ENCODE assay signal across 14 mouse cellular contexts in genomic region chr3:27478563-27479156, GRCm38 (mm10).
DNase-seq lines count a peak whose midpoint lies in the region; ATAC-seq and TF ChIP-seq lines count a peak whose summit lies in the region.
"Had no signal": no experiment of that assay in that cellular context is flagged by ENCODE, and none has a peak within 500 bp of the region (broad histone marks: within the 10 kb centered on the region; RNA-seq: fewer than 3 reads in every experiment).

No protein-coding gene starts in this region.

- 86% methylated on average over 16 of the region's 16 CpGs for WGBS in heart, embryonic 16.5 days
- WGBS in midbrain, postnatal 0 days = 74% methylated on average over 16 of the region's 16 CpGs

- DNase-seq in cerebellum, postnatal 10 days = peak; percentile 81 to 88
- DNase-seq in cerebellum, adult 11-12 months = no peak
- no peak for DNase-seq in heart, adult 9 months (ENCODE audit: low spot score in 2 of 2)
- peak; percentile 39 for DNase-seq in right cerebral cortex, adult 18-20 months
- DNase-seq in right cerebral cortex, postnatal 14 days = no peak
- DNase-seq in midbrain, postnatal 0 days (ENCODE audit: low spot score) = peak; percentile 76
- DNase-seq in embryo, embryonic 9.5 days (ENCODE audit: extremely low spot score) = no peak
- DNase-seq: gastrocnemius, postnatal 25 days; kidney, postnatal 36 days; thymus, adult 2 months had no signal

- 0 out of 2 replicates have a peak, but pooled peaks cover 1% of the 10 kb centered on the region for H3K9me3 ChIP-seq in heart, embryonic 16.5 days (replicated peaks; ENCODE audit: control insufficient read depth, low read length)
- H3K9me3 ChIP-seq in midbrain, postnatal 0 days (ENCODE audit: low read length) = no peaks in the 10 kb centered on the region
- H3K9me3 ChIP-seq: G1E; intestine, embryonic 15.5 days; liver, embryonic 12.5 days had no signal

- no peak for ATAC-seq in heart, embryonic 16.5 days (replicated peaks; ENCODE audit: extremely low read depth, insufficient read depth, low FRiP score)
- no peak for ATAC-seq in midbrain, postnatal 0 days (ENCODE audit: low FRiP score)
- ATAC-seq: intestine, embryonic 15.5 days; liver, embryonic 12.5 days had no signal

- TF ChIP-seq CTCF in midbrain, postnatal 0 days (IDR thresholded peaks at IDR 0.05) = no peak

- peaks cover 10% of the 10 kb centered on the region for H3K36me3 ChIP-seq in heart, embryonic 16.5 days (ENCODE audit: control insufficient read depth, insufficient read depth)
- H3K36me3 ChIP-seq in midbrain, postnatal 0 days (ENCODE audit: insufficient read depth, low read length) = peaks cover 2% of the 10 kb centered on the region; the same call in 1 of the 2 replicates
- H3K36me3 ChIP-seq: G1E had no signal

- peaks cover 21% of the 10 kb centered on the region for H3K4me1 ChIP-seq in heart, embryonic 16.5 days (ENCODE audit: control insufficient read depth, insufficient read depth, low read length)
- H3K4me1 ChIP-seq in midbrain, postnatal 0 days (ENCODE audit: insufficient read depth, low read length) = no peaks in the 10 kb centered on the region
- H3K4me1 ChIP-seq: liver, embryonic 12.5 days had no signal

- H3K4me2 ChIP-seq in heart, embryonic 16.5 days (ENCODE audit: low read depth, low read length) = no peak overlapping the region
- H3K4me2 ChIP-seq in midbrain, postnatal 0 days (ENCODE audit: low read depth, low read length, poor library complexity, severe bottlenecking) = no peak overlapping the region
- H3K4me2 ChIP-seq: intestine, embryonic 15.5 days; liver, embryonic 12.5 days had no signal

- no peaks in the 10 kb centered on the region for H3K27me3 ChIP-seq in heart, embryonic 16.5 days (ENCODE audit: control insufficient read depth, insufficient read depth, low read length)
- H3K27me3 ChIP-seq in midbrain, postnatal 0 days (ENCODE audit: insufficient read depth, low read length) = no peaks in the 10 kb centered on the region
- H3K27me3 ChIP-seq: intestine, embryonic 15.5 days; liver, embryonic 12.5 days had no signal

- no peak overlapping the region for H3K4me3 ChIP-seq in heart, embryonic 16.5 days (ENCODE audit: low read length)
- H3K4me3 ChIP-seq in midbrain, postnatal 0 days (ENCODE audit: low read depth, low read length) = no peak overlapping the region
- H3K4me3 ChIP-seq: intestine, embryonic 15.5 days; liver, embryonic 12.5 days had no signal

- no peak overlapping the region for H3K9ac ChIP-seq in heart, embryonic 16.5 days (ENCODE audit: low read length)
- H3K9ac ChIP-seq in midbrain, postnatal 0 days (replicated peaks; ENCODE audit: low read length, poor library complexity, severe bottlenecking) = no peak overlapping the region
- H3K9ac ChIP-seq: intestine, embryonic 15.5 days; liver, embryonic 12.5 days had no signal

- peak overlapping the region; percentile 83 for H3K27ac ChIP-seq in heart, embryonic 16.5 days (ENCODE audit: low read length)
- H3K27ac ChIP-seq in midbrain, postnatal 0 days (ENCODE audit: low read depth, low read length) = no peak overlapping the region
- H3K27ac ChIP-seq: intestine, embryonic 15.5 days; liver, embryonic 12.5 days had no signal

Comparison
In these comparisons a context has a peak if more than half of its experiments do, and no peak if none do; other contexts are left out.
1. DNase-seq: peak in cerebellum, postnatal 10 days (2 of 2), right cerebral cortex, adult 18-20 months (single experiment) and midbrain, postnatal 0 days (single experiment); none in cerebellum, adult 11-12 months (single experiment), heart, adult 9 months (0 of 2), right cerebral cortex, postnatal 14 days (single experiment) and embryo, embryonic 9.5 days (single experiment).